Comparison of ENCODE assay signal across 8 mouse cellular contexts in genomic region chr17:35058911-35059892, GRCm38 (mm10). TPM values are rescaled to one million over a fixed set of nuclear protein-coding genes. Genes with fewer than 3 reads are reported as not detected.
DNase-seq lines count a peak whose midpoint lies in the region; ATAC-seq and TF ChIP-seq lines count a peak whose summit lies in the region.

Gene Ddah2, plus strand, starts transcription at chr17:35059035.

- peaks cover 22% of the 10 kb centered on the region for H3K4me1 ChIP-seq in embryonic facial prominence, embryonic 13.5 days
- peaks cover 28% of the 10 kb centered on the region for H3K4me1 ChIP-seq in limb, embryonic 15.5 days
- peaks cover 4% of the 10 kb centered on the region; the same call in 1 of the 2 replicates for H3K4me1 ChIP-seq in midbrain, postnatal 0 days (ENCODE audit: insufficient read depth, low read length)

- H3K9ac ChIP-seq in embryonic facial prominence, embryonic 13.5 days: peak within 1 kb of the TSS; percentile 83
- peak within 1 kb of the TSS; percentile 70 for H3K9ac ChIP-seq in limb, embryonic 15.5 days
- H3K9ac ChIP-seq in midbrain, postnatal 0 days (replicated peaks; ENCODE audit: low read length, poor library complexity, severe bottlenecking): peak within 1 kb of the TSS; percentile 76

- peaks cover 73% of the 10 kb centered on the region for H3K36me3 ChIP-seq in embryonic facial prominence, embryonic 13.5 days
- H3K36me3 ChIP-seq in limb, embryonic 15.5 days: peaks cover 57% of the 10 kb centered on the region
- peaks cover 6% of the 10 kb centered on the region; the same call in 1 of the 2 replicates for H3K36me3 ChIP-seq in midbrain, postnatal 0 days (ENCODE audit: insufficient read depth, low read length)

- under 1% methylated on average over 57 of the region's 57 CpGs for WGBS in embryonic facial prominence, embryonic 13.5 days
- WGBS in limb, embryonic 15.5 days: under 1% methylated on average over 57 of the region's 57 CpGs
- under 1% methylated on average over 57 of the region's 57 CpGs for WGBS in midbrain, postnatal 0 days

- peaks cover 10% of the 10 kb centered on the region; the same call in 1 of the 2 replicates for H3K27me3 ChIP-seq in embryonic facial prominence, embryonic 13.5 days
- peaks cover 5% of the 10 kb centered on the region; the same call in 1 of the 2 replicates for H3K27me3 ChIP-seq in limb, embryonic 15.5 days
- H3K27me3 ChIP-seq in midbrain, postnatal 0 days (ENCODE audit: insufficient read depth, low read length): peaks cover 8% of the 10 kb centered on the region; the same call in 1 of the 2 replicates

- peak within 1 kb of the TSS; percentile 76 for H3K4me3 ChIP-seq in embryonic facial prominence, embryonic 13.5 days
- peak within 1 kb of the TSS; percentile 68 for H3K4me3 ChIP-seq in limb, embryonic 15.5 days
- peak within 1 kb of the TSS; percentile 72 for H3K4me3 ChIP-seq in midbrain, postnatal 0 days (ENCODE audit: low read depth, low read length)

- peak within 1 kb of the TSS; percentile 96 for H3K4me2 ChIP-seq in embryonic facial prominence, embryonic 13.5 days
- H3K4me2 ChIP-seq in limb, embryonic 15.5 days: peak within 1 kb of the TSS; percentile 84
- peak within 1 kb of the TSS; percentile 79 for H3K4me2 ChIP-seq in midbrain, postnatal 0 days (ENCODE audit: low read depth, low read length, poor library complexity, severe bottlenecking)

- peak within 1 kb of the TSS; percentile 92 for H3K27ac ChIP-seq in embryonic facial prominence, embryonic 13.5 days
- peak within 1 kb of the TSS; percentile 95 for H3K27ac ChIP-seq in limb, embryonic 15.5 days
- peak within 1 kb of the TSS; percentile 82 for H3K27ac ChIP-seq in midbrain, postnatal 0 days (ENCODE audit: low read depth, low read length)

- H3K9me3 ChIP-seq in embryonic facial prominence, embryonic 13.5 days: no peaks in the 10 kb centered on the region
- no peaks in the 10 kb centered on the region for H3K9me3 ChIP-seq in limb, embryonic 15.5 days
- H3K9me3 ChIP-seq in midbrain, postnatal 0 days (ENCODE audit: low read length): no peaks in the 10 kb centered on the region

- ATAC-seq in embryonic facial prominence, embryonic 13.5 days (ENCODE audit: insufficient number of reproducible peaks, insufficient read depth, low FRiP score, low TSS enrichment, low read depth): peak; percentile 86
- peak; percentile 89 for ATAC-seq in limb, embryonic 15.5 days (ENCODE audit: insufficient number of reproducible peaks, low FRiP score, low TSS enrichment, low read depth)
- peak; percentile 89 for ATAC-seq in midbrain, postnatal 0 days (ENCODE audit: low FRiP score)

- DNase-seq in 3134 (ENCODE audit: extremely low read depth, insufficient read length, low spot score): peak; percentile 80
- DNase-seq in adrenal gland, postnatal 14 days: peak; percentile 91
- peak; percentile 93 to 94 for DNase-seq in heart, adult 18-20 months
- DNase-seq in kidney, adult 18-20 months: peak; percentile 89
- DNase-seq in midbrain, postnatal 0 days (ENCODE audit: low spot score): peak; percentile 96
- peak; percentile 75 to 86 for DNase-seq in spleen, postnatal 14 days (ENCODE audit: low spot score in 2 of 2)

- TF ChIP-seq CTCF in midbrain, postnatal 0 days (IDR thresholded peaks at IDR 0.05): peak; percentile 81

RNA-seq across cellular contexts. Expression of gene Ddah2, which starts in this region (rescaled TPM):
- 24.2 and 30.6 TPM in 2 replicates for total RNA-seq in adrenal gland, postnatal 14 days (2021)
- polyA plus RNA-seq in embryonic facial prominence, embryonic 13.5 days (2015; fragmentation: Nextera tagmentation; extraction: Ambion mirVana): 358 and 374 TPM in 2 replicates
- total RNA-seq in heart, adult 18-20 months (2021): 10 to 100 TPM; 14.0 to 19.8 TPM
- polyA plus RNA-seq in limb, embryonic 15.5 days (2015; fragmentation: Nextera tagmentation; extraction: Ambion mirVana): 321 and 336 TPM in 2 replicates
- 159 and 204 TPM in 2 replicates for total RNA-seq in midbrain, postnatal 0 days (2014; rRNA removed)
- polyA plus RNA-seq in midbrain, postnatal 0 days (2015; fragmentation: Nextera tagmentation; extraction: Ambion mirVana): 210 and 213 TPM in 2 replicates

Comparison
In these comparisons a context has a peak if more than half of its experiments do, and no peak if none do; other contexts are left out.
1. Peak in every context shown above with its lines: DNase-seq, ATAC-seq, H3K4me3 ChIP-seq and H3K27ac ChIP-seq.